ENCODE assay signal across 8 mouse cellular contexts in the genomic region with DNA sequence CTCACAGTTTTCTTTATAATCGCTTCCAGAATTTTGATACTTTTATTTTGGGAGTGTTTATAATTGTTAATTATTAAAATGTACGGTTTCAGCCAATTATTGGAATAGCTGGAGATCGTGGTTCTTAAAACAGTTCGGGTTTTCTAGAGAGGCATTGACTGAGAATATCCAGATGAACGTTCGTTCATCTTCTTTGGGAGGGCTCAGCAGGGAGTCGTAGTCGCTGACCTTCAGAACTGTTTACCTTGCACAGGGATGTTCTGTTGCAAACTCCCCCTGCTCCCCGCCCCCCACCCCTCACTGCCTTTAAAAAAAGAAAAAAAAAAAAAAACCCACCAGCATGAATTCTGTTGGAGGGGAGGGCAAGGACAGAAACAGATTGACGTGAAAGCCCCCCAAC. TPM values are rescaled to one million over a fixed set of nuclear protein-coding genes. Genes with fewer than 3 reads are reported as not detected.
DNase-seq lines count a peak whose midpoint lies in the region; ATAC-seq and TF ChIP-seq lines count a peak whose summit lies in the region.

No protein-coding gene starts in this region.

- peaks cover 27% of the 10 kb centered on the region for H3K27me3 ChIP-seq in erythroblast, embryonic 14.5 days (ENCODE audit: control insufficient read depth)
- H3K27me3 ChIP-seq in limb, embryonic 11.5 days (ENCODE audit: control insufficient read depth, insufficient read depth, low read length), result peaks cover 9% of the 10 kb centered on the region
- peaks cover 8% of the 10 kb centered on the region for H3K27me3 ChIP-seq in stomach, embryonic 15.5 days (replicated peaks)

- peak overlapping the region; percentile 36 for H3K4me3 ChIP-seq in erythroblast, embryonic 14.5 days (replicated peaks)
- peak overlapping the region; percentile 24 for H3K4me3 ChIP-seq in limb, embryonic 11.5 days (ENCODE audit: low read depth, low read length)
- peak overlapping the region; percentile 38 for H3K4me3 ChIP-seq in stomach, embryonic 15.5 days (replicated peaks)
- no peak overlapping the region for H3K4me3 ChIP-seq in lung, adult 2 months (replicated peaks; ENCODE audit: extremely low read depth, low read depth, low read length)

- no peak for ATAC-seq in erythroblast, adult 5-6 weeks (replicated peaks; ENCODE audit: low FRiP score, poor library complexity, severe bottlenecking)
- no peak for ATAC-seq in limb, embryonic 11.5 days (ENCODE audit: insufficient number of reproducible peaks, low FRiP score, low TSS enrichment, low read depth)
- no peak for ATAC-seq in stomach, embryonic 15.5 days (ENCODE audit: insufficient read depth, low FRiP score, low read depth)

- H3K9me3 ChIP-seq in erythroblast, embryonic 14.5 days (ENCODE audit: control insufficient read depth, low read length), result no peaks in the 10 kb centered on the region; the same call in 1 of the 2 replicates
- H3K9me3 ChIP-seq in limb, embryonic 11.5 days (ENCODE audit: control insufficient read depth, low read length), result no peaks in the 10 kb centered on the region
- H3K9me3 ChIP-seq in stomach, embryonic 15.5 days, result no peaks in the 10 kb centered on the region

- no peak overlapping the region for H3K27ac ChIP-seq in limb, embryonic 11.5 days (replicated peaks; ENCODE audit: low read depth, low read length)
- H3K27ac ChIP-seq in stomach, embryonic 15.5 days, result no peak overlapping the region

- H3K4me2 ChIP-seq in limb, embryonic 11.5 days (ENCODE audit: low read depth, severe bottlenecking), result peak overlapping the region; percentile 78
- peak overlapping the region; percentile 73 for H3K4me2 ChIP-seq in stomach, embryonic 15.5 days

- 2% methylated on average over 10 of the region's 10 CpGs for WGBS in limb, embryonic 11.5 days
- 4% methylated on average over 10 of the region's 10 CpGs for WGBS in stomach, embryonic 15.5 days
- 5% methylated on average over 10 of the region's 10 CpGs for WGBS in lung, adult 2 months

- no peak for TF ChIP-seq CTCF in lung, adult 2 months (IDR thresholded peaks at IDR 0.05; ENCODE audit: insufficient read depth, low read length)

- H3K9ac ChIP-seq in limb, embryonic 11.5 days (ENCODE audit: low read length), result no peak overlapping the region
- H3K9ac ChIP-seq in stomach, embryonic 15.5 days, result no peak overlapping the region

- TF ChIP-seq POLR2A in lung, adult 2 months (IDR thresholded peaks at IDR 0.05; ENCODE audit: borderline replicate concordance, extremely low read depth, low read depth, low read length), result no peak

- peak; percentile 28 for DNase-seq in retina, postnatal 1 day
- no peak for DNase-seq in retina, embryonic 14.5 days (ENCODE audit: low spot score)
- no peak for DNase-seq in limb, embryonic 11.5 days (ENCODE audit: low spot score)
- DNase-seq in right cerebral cortex, postnatal 14 days, result no peak
- no peak for DNase-seq in lung, adult 2 months

- H3K4me1 ChIP-seq in erythroblast, embryonic 14.5 days (ENCODE audit: control insufficient read depth), result no peaks in the 10 kb centered on the region
- H3K4me1 ChIP-seq in limb, embryonic 11.5 days (ENCODE audit: control insufficient read depth, insufficient read depth, low read length), result peaks cover 8% of the 10 kb centered on the region
- peaks cover 9% of the 10 kb centered on the region for H3K4me1 ChIP-seq in stomach, embryonic 15.5 days
- H3K4me1 ChIP-seq in lung, adult 2 months (ENCODE audit: control insufficient read depth, insufficient read depth, low read length), result peaks cover 6% of the 10 kb centered on the region; the same call in 1 of the 2 replicates

- H3K36me3 ChIP-seq in erythroblast, embryonic 14.5 days (ENCODE audit: control insufficient read depth), result no peaks in the 10 kb centered on the region
- no peaks in the 10 kb centered on the region for H3K36me3 ChIP-seq in limb, embryonic 11.5 days (ENCODE audit: control insufficient read depth, insufficient read depth, low read length)
- H3K36me3 ChIP-seq in stomach, embryonic 15.5 days, result no peaks in the 10 kb centered on the region

RNA-seq across cellular contexts. Expression of gene Dnajc6, which starts 12.0 kb away (rescaled TPM):
- polyA plus RNA-seq in erythroblast, embryonic 14.5 days (2012), result not detected in 2 replicates
- 6.7 and 8.6 TPM in 2 replicates for total RNA-seq in erythroblast, adult 5-6 weeks (2015; ENCODE audit: low replicate concordance)
- total RNA-seq in erythroblast, adult 5-6 weeks (2017; ENCODE audit: low replicate concordance), result 5.1 and 5.9 TPM in 2 replicates
- 0.67 and 0.89 TPM in 2 replicates for polyA plus RNA-seq in limb, embryonic 11.5 days (2014; fragmentation: Nextera tagmentation; extraction: Ambion mirVana)
- 1.7 and 2.0 TPM in 2 replicates for polyA plus RNA-seq in stomach, embryonic 15.5 days (2015; fragmentation: Nextera tagmentation; extraction: Ambion mirVana)
- 1.2 and 1.9 TPM in 2 replicates for polyA plus RNA-seq in lung, adult 2 months (2012; rRNA removed)
